Mouse (Mus musculus) heart, embryonic 12.5 days (tissue): ENCODE measurements around the gene Cd3d. TPM values are rescaled to one million over a fixed set of nuclear protein-coding genes. Genes with fewer than 3 reads are reported as not detected.
"Not testable (repeated sequence)": the region's sequence is repeated elsewhere in the genome, so short reads cannot be mapped to it uniquely, and the experiment has no call there.

Experiments used
- ATAC-seq: fragments of 200-750 bp; cut with Nextera tagmentation; 2 replicates; pipeline ENCODE4 v1.8.0; 2017; ENCODE audit warnings: moderate TSS enrichment, moderate library complexity; ENCODE audit not compliant: insufficient number of reproducible peaks, low FRiP score
- H3K27ac ChIP-seq: fragments of 300-500 bp; sonication (generic); 2 replicates; pipeline ENCODE4 v1.5.1; 2016; ENCODE audit warnings: mild to moderate bottlenecking, moderate library complexity; ENCODE audit not compliant: poor library complexity, severe bottlenecking
- H3K27me3 ChIP-seq: fragments of 300-500 bp; sonication (generic); replicated peaks from 2 replicates; pipeline ENCODE4 v1.6.1; 2016; ENCODE audit warnings: mild to moderate bottlenecking, moderate library complexity
- H3K36me3 ChIP-seq: fragments of 300-500 bp; sonication (generic); 2 replicates; pipeline ENCODE4 v1.6.1; 2016; ENCODE audit warnings: mild to moderate bottlenecking, moderate library complexity
- H3K4me1 ChIP-seq: fragments of 300-500 bp; sonication (generic); replicated peaks from 2 replicates; pipeline ENCODE4 v1.6.1; 2016; ENCODE audit warnings: mild to moderate bottlenecking
- H3K4me2 ChIP-seq: fragments of 300-500 bp; sonication (generic); 2 replicates; pipeline ENCODE4 v1.6.1; 2016; ENCODE audit warnings: mild to moderate bottlenecking, moderate library complexity
- H3K4me3 ChIP-seq: fragments of 300-500 bp; sonication (generic); 2 replicates; pipeline ENCODE4 v1.5.1; 2016; ENCODE audit warnings: mild to moderate bottlenecking
- H3K9ac ChIP-seq: fragments of 300-500 bp; sonication (generic); 2 replicates; pipeline ENCODE4 v1.6.1; 2016; ENCODE audit warnings: mild to moderate bottlenecking, moderate library complexity
- H3K9me3 ChIP-seq: fragments of 300-500 bp; sonication (generic); replicated peaks from 2 replicates; pipeline ENCODE4 v1.6.1; 2016; ENCODE audit warnings: mild to moderate bottlenecking, moderate library complexity
- WGBS: fragments of 180-500 bp; shearing (Covaris S2); methylation state at CpG from one replicate; pipeline ENCODE4 v1.1.7; 2016; 5-methylcytosine and 5-hydroxymethylcytosine counted together
- polyA plus RNA-seq: library from polyadenylated mRNA; unstranded; fragments of >200 nt; fragmentation: Nextera tagmentation; extraction: Ambion mirVana; gene quantifications from 2 replicates; pipeline ENCODE4 v1.2.1, GENCODE M21; 2016

Gene Cd3d
- not detected in 2 replicates for polyA plus RNA-seq

DNA sequence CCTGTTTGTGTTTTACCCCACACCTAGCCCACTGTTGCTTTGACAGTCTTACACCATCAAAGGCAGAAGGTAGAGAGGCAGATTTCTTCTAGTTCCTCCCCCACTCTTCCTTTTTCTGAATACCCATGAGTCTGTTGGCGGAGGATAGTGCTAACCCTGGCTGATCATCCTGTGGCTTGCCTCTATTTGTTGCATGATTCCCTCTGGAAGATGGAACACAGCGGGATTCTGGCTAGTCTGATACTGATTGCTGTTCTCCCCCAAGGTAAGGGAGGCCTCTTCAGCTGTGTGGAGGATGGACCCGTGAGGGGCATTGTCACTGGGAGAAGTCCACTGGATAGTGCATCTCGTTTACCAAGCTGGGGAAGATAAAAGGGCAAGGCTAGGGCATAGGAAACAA is at the start of gene Cd3d:
TSS of gene Cd3d (plus strand) at position 111 of the 400 bp plus-strand sequence.
- no peak for ATAC-seq
- H3K36me3 ChIP-seq = no peaks in the 10 kb centered on the region
- no peaks in the 10 kb centered on the region for H3K4me1 ChIP-seq
- H3K9me3 ChIP-seq = no peaks in the 10 kb centered on the region
- no peak within 1 kb of the TSS for H3K4me3 ChIP-seq
- WGBS = 69% methylated on average over 4 of the region's 4 CpGs
- H3K4me2 ChIP-seq = no peak within 1 kb of the TSS
- H3K27me3 ChIP-seq = peaks cover 18% of the 10 kb centered on the region
- H3K9ac ChIP-seq = no peak within 1 kb of the TSS
- no peak within 1 kb of the TSS for H3K27ac ChIP-seq

DNA sequence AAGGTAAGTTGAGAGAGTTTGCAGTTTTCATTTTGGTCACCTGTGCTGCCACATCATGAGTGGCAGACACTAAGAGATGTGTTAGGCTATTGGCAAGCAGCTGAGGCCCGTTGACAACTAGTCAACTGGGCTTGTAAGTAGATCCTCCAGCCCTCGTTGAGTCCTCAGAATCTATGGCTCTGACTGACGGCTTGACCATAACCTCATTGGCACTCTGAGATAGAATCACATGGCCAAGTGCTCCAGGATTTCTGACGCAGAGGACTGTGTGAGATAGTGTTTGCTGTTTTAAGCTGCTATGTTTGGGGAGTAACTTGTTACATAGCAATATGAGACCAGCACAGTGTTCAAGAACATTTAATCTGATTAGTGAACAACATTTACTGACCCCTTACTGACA is 39.8 kb upstream of the Cd3d start:
- Histone ChIP-seq H3K4me1 (peaks cover 6% of the 10 kb centered on the region), H3K27ac (no peak overlapping the region), H3K9ac (no peak overlapping the region), H3K4me2 (no peak overlapping the region), H3K36me3 (peaks cover 84% of the 10 kb centered on the region), H3K4me3 (no peak overlapping the region), H3K9me3 (no peaks in the 10 kb centered on the region), H3K27me3 (no peaks in the 10 kb centered on the region)
- WGBS = 66% methylated on average over 4 of the region's 4 CpGs
- ATAC-seq = no peak

- no peak overlapping the region for H3K27ac ChIP-seq
- H3K27me3 ChIP-seq = no peaks in the 10 kb centered on the region
- no peak overlapping the region for H3K9ac ChIP-seq
- ATAC-seq = no peak
- 89% methylated on average over 4 of the region's 4 CpGs for whole genome bisulfite sequencing
- no peak overlapping the region for H3K4me3 ChIP-seq
- no peaks in the 10 kb centered on the region for H3K9me3 ChIP-seq
- peaks cover 6% of the 10 kb centered on the region for H3K4me1 ChIP-seq
- H3K4me2 ChIP-seq = no peak overlapping the region
- H3K36me3 ChIP-seq = peaks cover 84% of the 10 kb centered on the region
Measured at GRCm38 (mm10) chr9:44942421-44942820, 39.2 kb upstream of the Cd3d start.

GRCm38 (mm10) chr9:44946185-44946695 is 35.3 kb upstream of the Cd3d start:
- ATAC-seq = no peak
- peaks cover 89% of the 10 kb centered on the region for H3K36me3 ChIP-seq
- H3K9me3 ChIP-seq = no peaks in the 10 kb centered on the region
- H3K27ac ChIP-seq = no peak overlapping the region
- H3K4me3 ChIP-seq = no peak overlapping the region
- no peak overlapping the region for H3K4me2 ChIP-seq
- no peak overlapping the region for H3K9ac ChIP-seq
- peaks cover 6% of the 10 kb centered on the region for H3K4me1 ChIP-seq
- H3K27me3 ChIP-seq = no peaks in the 10 kb centered on the region
- WGBS = 86% methylated on average over 7 of the region's 7 CpGs

DNA sequence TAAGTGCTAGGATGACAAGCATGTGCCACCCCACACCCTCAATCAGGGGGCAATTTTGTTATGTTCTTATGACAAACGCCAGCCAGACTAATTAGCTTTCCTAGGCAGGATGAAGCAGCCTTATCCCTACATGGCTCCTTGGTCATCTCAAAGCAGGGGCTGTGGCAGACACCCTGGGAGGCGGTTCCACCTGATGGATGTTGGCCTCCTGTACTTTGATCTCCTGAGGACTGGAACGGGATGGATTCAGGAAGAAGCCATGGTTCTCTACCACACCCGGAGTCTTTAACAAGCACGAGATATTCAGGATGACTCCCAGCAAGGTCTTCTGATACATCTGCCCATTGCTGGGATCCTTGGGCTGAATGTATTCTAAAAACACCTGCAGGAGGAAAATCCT is 33.8 kb upstream of the Cd3d start:
- ATAC-seq = no peak
- 94% methylated on average over 5 of the region's 5 CpGs for WGBS
- H3K36me3 ChIP-seq = peaks cover 88% of the 10 kb centered on the region

GRCm38 (mm10) chr9:44954432-44954831 is 27.2 kb upstream of the Cd3d start:
- no peaks in the 10 kb centered on the region for H3K9me3 ChIP-seq
- H3K9ac ChIP-seq = no peak overlapping the region
- H3K4me3 ChIP-seq = no peak overlapping the region
- H3K27me3 ChIP-seq = no peaks in the 10 kb centered on the region
- WGBS = 85% methylated on average over 3 of the region's 3 CpGs
- H3K4me2 ChIP-seq = no peak overlapping the region
- no peak overlapping the region for H3K27ac ChIP-seq
- ATAC-seq = no peak
- peaks cover 73% of the 10 kb centered on the region for H3K36me3 ChIP-seq
- H3K4me1 ChIP-seq = no peaks in the 10 kb centered on the region

More for the DNA sequence above, 33.8 kb upstream of the Cd3d start:
- Histone ChIP-seq H3K27ac (no peak overlapping the region), H3K27me3 (no peaks in the 10 kb centered on the region), H3K4me1 (no peaks in the 10 kb centered on the region), H3K4me3 (no peak overlapping the region), H3K9ac (no peak overlapping the region), H3K9me3 (no peaks in the 10 kb centered on the region), H3K4me2 (no peak overlapping the region)

DNA sequence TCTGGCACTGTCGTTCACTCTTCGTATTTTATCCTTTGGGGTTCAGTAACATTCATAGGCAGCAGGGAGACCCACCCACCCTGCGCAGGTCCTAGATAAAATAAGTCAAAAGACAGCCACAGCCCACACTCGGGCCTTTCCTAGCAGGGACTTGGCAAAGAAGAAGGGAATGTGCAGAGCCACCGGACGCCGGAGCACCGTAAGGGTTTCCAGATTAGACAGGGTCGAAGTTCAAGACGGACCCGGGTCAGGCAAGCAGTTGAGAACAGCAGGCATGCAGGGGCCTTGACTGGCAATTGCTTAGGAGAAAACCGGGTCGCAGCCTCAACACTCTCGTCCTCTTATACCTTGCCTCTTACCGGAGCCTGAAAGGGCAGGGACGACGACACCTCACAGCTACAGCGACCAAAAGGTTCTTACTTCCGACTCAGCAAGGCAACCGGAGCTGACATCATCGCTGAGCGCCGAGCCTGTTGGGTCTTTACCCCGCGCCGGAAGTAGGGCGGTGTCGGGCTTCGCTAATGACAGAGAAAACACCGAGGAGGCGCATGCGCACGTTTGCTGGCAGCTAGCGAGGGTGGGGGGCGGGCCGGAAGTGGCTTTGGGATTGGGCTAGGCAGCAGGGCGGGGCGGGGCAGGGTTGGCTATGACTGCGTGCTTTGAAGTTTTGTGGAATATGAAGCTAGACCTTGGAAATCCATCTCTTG is 16.3 kb upstream of the Cd3d start, which contains the start of gene Ube4a:
TSS of gene Ube4a (minus strand) at position 475 of the 707 bp plus-strand sequence.
- peak; percentile 96 for ATAC-seq
- peaks cover 14% of the 10 kb centered on the region for H3K4me1 ChIP-seq
- H3K27ac ChIP-seq = no peak within 1 kb of the TSS
- peaks cover 4% of the 10 kb centered on the region for H3K27me3 ChIP-seq
- H3K4me3 ChIP-seq = peak within 1 kb of the TSS; percentile 81
- no peaks in the 10 kb centered on the region for H3K9me3 ChIP-seq
- H3K4me2 ChIP-seq = peak within 1 kb of the TSS; percentile 97
- peaks cover 18% of the 10 kb centered on the region for H3K36me3 ChIP-seq
- under 1% methylated on average over 39 of the region's 39 CpGs for WGBS
- peak within 1 kb of the TSS; percentile 85 for H3K9ac ChIP-seq

GRCm38 (mm10) chr9:44965833-44966466 is 15.6 kb upstream of the Cd3d start:
- Histone ChIP-seq H3K9me3 (no peaks in the 10 kb centered on the region), H3K4me2 (peak overlapping the region; percentile 77), H3K27ac (no peak overlapping the region), H3K4me1 (peaks cover 14% of the 10 kb centered on the region), H3K9ac (peak overlapping the region; percentile 54), H3K27me3 (peaks cover 9% of the 10 kb centered on the region), H3K4me3 (peak overlapping the region; percentile 81), H3K36me3 (peaks cover 14% of the 10 kb centered on the region)
- ATAC-seq = peak; percentile 34
- 12% methylated on average over 10 of the region's 10 CpGs for WGBS

DNA sequence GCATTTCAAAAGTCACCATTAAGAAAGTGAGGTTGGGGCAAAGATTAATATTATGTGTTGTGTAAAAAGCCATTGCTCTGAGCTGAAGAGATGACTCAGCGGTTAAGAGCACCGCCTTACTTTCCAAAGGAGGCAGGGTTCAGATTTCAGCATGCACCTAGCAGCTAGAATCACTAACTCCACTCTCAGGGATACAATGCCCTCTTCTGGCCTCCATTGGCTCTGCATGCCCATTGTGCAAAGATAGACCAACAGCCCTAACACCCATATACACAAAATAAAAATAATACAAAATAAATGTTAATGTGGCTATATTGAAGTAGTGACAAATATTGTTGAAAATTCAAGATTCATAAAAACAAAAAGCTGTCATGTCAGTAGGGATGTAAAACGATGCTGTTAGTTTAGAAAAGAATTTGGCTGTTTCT is 14.8 kb upstream of the Cd3d start:
- Histone ChIP-seq H3K27me3 (peaks cover 11% of the 10 kb centered on the region), H3K9ac (no peak overlapping the region), H3K4me2 (no peak overlapping the region), H3K4me1 (peaks cover 14% of the 10 kb centered on the region), H3K9me3 (no peaks in the 10 kb centered on the region), H3K4me3 (no peak overlapping the region), H3K27ac (no peak overlapping the region), H3K36me3 (peaks cover 9% of the 10 kb centered on the region)
- WGBS = 19% methylated on average over 3 of the region's 3 CpGs
- no peak for ATAC-seq

- H3K4me3 ChIP-seq, H3K9ac ChIP-seq, H3K36me3 ChIP-seq, H3K4me2 ChIP-seq, H3K9me3 ChIP-seq, H3K27ac ChIP-seq, ATAC-seq: not testable (repeated sequence)
- 77% methylated on average over 5 of the region's 5 CpGs for WGBS
- H3K4me1 ChIP-seq = peaks cover 14% of the 10 kb centered on the region
- peaks cover 11% of the 10 kb centered on the region for H3K27me3 ChIP-seq
Measured at GRCm38 (mm10) chr9:44967763-44968162, 13.8 kb upstream of the Cd3d start.

DNA sequence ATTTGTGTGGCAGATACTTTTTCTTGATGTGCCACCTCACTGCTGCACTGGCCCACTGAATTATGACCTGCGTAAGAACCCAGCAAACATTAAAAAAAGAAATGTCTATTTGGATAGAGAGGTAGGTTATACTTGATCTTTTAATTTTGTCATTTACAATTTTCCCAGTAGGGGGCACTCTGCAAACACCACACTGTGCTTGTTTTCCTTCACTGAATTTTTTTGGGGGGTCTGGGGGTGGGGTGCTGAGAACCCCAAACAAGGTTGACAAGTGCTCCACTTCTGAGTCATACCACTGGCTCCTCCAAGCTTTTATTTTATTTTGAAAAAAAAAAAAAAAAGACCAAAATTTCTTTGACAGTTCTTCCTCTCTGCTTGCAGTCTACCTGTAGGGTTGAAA is 12.1 kb upstream of the Cd3d start:
- Histone ChIP-seq H3K4me3 (no peak overlapping the region), H3K9me3 (no peaks in the 10 kb centered on the region), H3K27ac (no peak overlapping the region), H3K9ac (no peak overlapping the region), H3K4me1 (peaks cover 9% of the 10 kb centered on the region), H3K27me3 (peaks cover 24% of the 10 kb centered on the region), H3K36me3 (no peaks in the 10 kb centered on the region), H3K4me2 (no peak overlapping the region)
- no peak for ATAC-seq
- WGBS = 49% methylated on average over 1 of the region's 1 CpGs
